Mouse (Mus musculus) kidney, adult 2 months (tissue): ENCODE data around the gene Treml1. TPM values are rescaled to one million over a fixed set of nuclear protein-coding genes. Genes with fewer than 3 reads are reported as not detected.

Experiments used
- DNase-seq: peaks from one replicate; pipeline ENCODE4 v3.0.0; 2021
- H3K27ac ChIP-seq: fragments of 200-500 bp; 2 replicates; pipeline ENCODE4 v1.5.1; 2012; ENCODE audit warnings: low read depth, low read length, control low read depth, inconsistent platforms; ENCODE audit not compliant: insufficient read depth
- H3K27me3 ChIP-seq: fragments of 200-500 bp; replicated peaks from 2 replicates; pipeline ENCODE4 v1.6.1; 2012; ENCODE audit warnings: mild to moderate bottlenecking, moderate library complexity, low read length, inconsistent platforms; ENCODE audit not compliant: control insufficient read depth, insufficient read depth
- H3K36me3 ChIP-seq: fragments of 200-500 bp; 2 replicates; pipeline ENCODE4 v1.6.1; 2012; ENCODE audit warnings: mild to moderate bottlenecking, moderate library complexity, low read length, inconsistent platforms; ENCODE audit not compliant: control insufficient read depth, insufficient read depth
- H3K4me1 ChIP-seq: fragments of 200-500 bp; 2 replicates; pipeline ENCODE4 v1.6.1; 2011; ENCODE audit warnings: low read length; ENCODE audit not compliant: control insufficient read depth, insufficient read depth
- H3K4me3 ChIP-seq: fragments of 200-500 bp; 2 replicates; pipeline ENCODE4 v1.5.1; 2011; ENCODE audit warnings: mild to moderate bottlenecking, low read depth, low read length, control low read depth; ENCODE audit not compliant: insufficient read depth
- CTCF ChIP-seq: fragments of 200-500 bp; conservative IDR thresholded peaks from 2 replicates; pipeline ENCODE4 v1.5.1; 2011; ENCODE audit warnings: low read depth, mild to moderate bottlenecking, control low read depth, low read length, moderate library complexity, mixed read lengths; ENCODE audit not compliant: insufficient read depth, insufficient read length
- POLR2A ChIP-seq: fragments of 200-500 bp; IDR thresholded peaks from one replicate; pipeline ENCODE4 v1.6.1; 2011; ENCODE audit warnings: low read depth, low read length, control low read depth
- WGBS: fragments of 180-500 bp; shearing (Covaris S2); methylation state at CpG from one replicate; pipeline ENCODE4 v1.1.7; 2018; 5-methylcytosine and 5-hydroxymethylcytosine counted together
- polyA plus RNA-seq: library from polyadenylated mRNA; depleted of rRNA; stranded (reverse); fragments of >200 nt; gene quantifications from 2 replicates; pipeline ENCODE4 v1.2.3, GENCODE M21; 2012

Gene Treml1
- polyA plus RNA-seq, 1 experiment, result 0.09 TPM

DNA sequence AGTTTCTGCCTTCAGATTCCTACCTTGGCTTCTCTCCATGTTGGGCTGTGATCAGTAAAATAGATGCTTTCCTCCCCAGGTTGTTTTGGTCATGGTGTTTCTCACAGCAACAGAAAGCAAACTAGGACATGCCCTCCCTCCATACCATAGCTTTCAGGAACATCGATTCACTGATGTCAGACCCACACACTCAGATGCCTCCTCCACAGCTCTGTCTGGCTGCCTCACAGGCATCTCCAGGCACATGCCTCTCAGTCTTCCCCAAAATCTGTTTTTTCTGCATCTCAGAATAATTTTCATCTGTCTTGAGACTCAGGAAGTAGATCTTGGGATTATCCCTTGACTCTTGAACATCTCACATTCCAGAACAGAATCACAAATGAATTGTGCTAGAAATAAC is 16.4 kb downstream of the Treml1 start:
- TF ChIP-seq POLR2A, result no peak
- TF ChIP-seq CTCF, result no peak
- 78% methylated on average over 1 of the region's 1 CpGs for WGBS
- Histone ChIP-seq H3K4me3 (no peak overlapping the region), H3K36me3 (no peaks in the 10 kb centered on the region), H3K27ac (no peak overlapping the region), H3K4me1 (no peaks in the 10 kb centered on the region), H3K27me3 (no peaks in the 10 kb centered on the region)
- DNase-seq, result no peak

DNA sequence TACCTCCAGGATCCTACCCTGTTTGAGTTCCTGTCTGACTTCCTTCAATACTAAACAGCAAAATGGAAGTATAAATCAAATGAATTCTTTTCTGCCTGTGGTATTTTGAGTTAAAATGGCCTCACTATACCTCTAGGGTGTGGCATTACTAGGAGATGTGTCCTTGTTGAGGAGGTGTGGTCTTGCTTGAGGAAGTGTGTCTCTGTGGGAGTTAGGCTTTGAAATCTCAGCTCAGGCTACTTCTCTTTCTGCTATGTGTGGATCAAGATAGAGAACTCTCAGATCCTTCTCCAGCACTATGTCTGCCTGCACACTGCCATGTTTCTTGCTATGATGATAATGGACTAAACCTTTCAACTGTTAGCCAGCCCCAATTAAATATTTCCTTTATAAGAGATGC is 19.3 kb downstream of the Treml1 start:
- no peak for DNase-seq
- Histone ChIP-seq H3K27ac (no peak overlapping the region), H3K27me3 (no peaks in the 10 kb centered on the region), H3K4me3 (no peak overlapping the region), H3K4me1 (no peaks in the 10 kb centered on the region), H3K36me3 (no peaks in the 10 kb centered on the region)
- TF ChIP-seq POLR2A (no peak), CTCF (no peak)

DNA sequence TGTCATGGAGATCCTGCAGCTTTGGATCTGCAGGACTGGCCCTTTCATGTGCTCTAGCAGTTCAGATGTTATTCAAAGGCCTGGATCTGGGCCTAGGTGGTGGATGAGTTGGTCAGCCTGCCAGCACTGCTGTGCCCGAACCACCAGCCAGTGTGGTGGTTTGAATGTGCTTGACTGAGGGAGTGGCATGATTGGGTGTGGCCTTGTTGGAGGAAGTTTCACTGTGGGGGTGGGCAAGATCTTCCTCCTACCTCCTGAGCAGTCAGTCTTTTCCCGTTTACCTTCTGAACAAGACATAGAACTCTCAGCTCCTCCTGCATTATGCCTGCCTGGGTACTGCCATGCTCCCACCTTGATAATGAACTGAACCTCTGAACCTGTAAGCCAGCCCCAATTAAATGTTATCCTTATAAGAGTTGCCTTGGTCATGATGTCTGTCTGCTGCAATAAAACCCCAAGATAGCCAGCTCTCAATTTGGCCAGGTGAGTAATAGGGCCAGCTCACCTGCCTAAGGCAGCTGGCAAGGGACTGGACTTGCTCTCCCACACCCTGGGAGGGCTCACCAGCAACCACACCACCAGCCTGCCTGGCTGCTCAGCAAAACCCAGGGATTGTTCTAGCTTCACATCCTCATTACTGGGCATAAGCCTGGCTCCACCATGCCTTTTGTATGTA is 26.2 kb downstream of the Treml1 start:
- TF ChIP-seq POLR2A (no peak), CTCF (no peak)
- H3K4me1 ChIP-seq, result no peaks in the 10 kb centered on the region
- H3K27me3 ChIP-seq, result no peaks in the 10 kb centered on the region
- peaks cover 9% of the 10 kb centered on the region for H3K36me3 ChIP-seq
- no peak overlapping the region for H3K4me3 ChIP-seq
- no peak overlapping the region for H3K27ac ChIP-seq
- no peak for DNase-seq
- 61% methylated on average over 2 of the region's 2 CpGs for WGBS

DNA sequence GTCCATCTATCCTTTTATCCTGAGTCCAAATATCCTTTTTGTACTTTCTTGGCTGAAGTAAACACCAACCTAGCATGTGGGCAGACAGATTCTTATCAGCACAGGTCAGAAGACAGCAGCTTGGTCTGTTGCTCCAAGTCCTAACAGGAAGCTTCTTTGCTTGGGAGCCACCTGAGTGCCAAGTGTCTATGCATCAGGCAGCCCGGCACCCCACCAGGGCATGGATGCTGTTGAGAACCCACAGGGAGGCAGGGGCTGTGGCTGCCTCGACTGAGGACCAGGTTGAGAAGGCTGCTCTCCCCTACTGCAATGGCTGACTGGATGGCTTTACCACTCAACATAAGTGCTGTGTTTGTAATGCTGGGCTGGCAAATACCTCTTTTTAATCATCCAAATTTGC is 28.9 kb downstream of the Treml1 start:
- no peak overlapping the region for H3K27ac ChIP-seq
- no peak for TF ChIP-seq POLR2A
- no peak for TF ChIP-seq CTCF
- peaks cover 11% of the 10 kb centered on the region for H3K36me3 ChIP-seq
- DNase-seq, result no peak
- no peak overlapping the region for H3K4me3 ChIP-seq
- no peaks in the 10 kb centered on the region for H3K27me3 ChIP-seq
- no peaks in the 10 kb centered on the region for H3K4me1 ChIP-seq
- 92% methylated on average over 2 of the region's 2 CpGs for WGBS

DNA sequence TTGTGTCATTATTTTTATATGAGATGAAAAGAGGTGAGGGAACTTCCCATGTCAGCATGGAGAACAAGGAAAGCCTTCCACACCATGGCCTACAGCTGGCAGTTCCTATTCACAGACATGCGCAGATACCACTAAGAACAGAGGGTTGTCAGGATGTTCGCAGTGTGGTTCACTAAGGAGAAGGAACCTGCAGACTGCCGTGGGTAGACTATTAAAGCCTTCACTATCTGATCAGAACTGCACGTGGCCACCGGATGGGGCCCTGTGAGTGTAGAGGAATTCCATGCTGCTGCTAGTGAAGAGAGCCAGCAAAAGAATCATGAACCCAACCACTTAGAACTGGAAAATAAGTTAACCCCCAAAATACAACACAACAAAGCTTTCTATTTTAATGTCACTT is 29.7 kb downstream of the Treml1 start:
- no peaks in the 10 kb centered on the region for H3K4me1 ChIP-seq
- DNase-seq, result no peak
- H3K4me3 ChIP-seq, result no peak overlapping the region
- H3K36me3 ChIP-seq, result peaks cover 11% of the 10 kb centered on the region
- 90% methylated on average over 5 of the region's 5 CpGs for WGBS
- H3K27ac ChIP-seq, result no peak overlapping the region
- no peaks in the 10 kb centered on the region for H3K27me3 ChIP-seq
- TF ChIP-seq CTCF, result no peak
- no peak for TF ChIP-seq POLR2A

DNA sequence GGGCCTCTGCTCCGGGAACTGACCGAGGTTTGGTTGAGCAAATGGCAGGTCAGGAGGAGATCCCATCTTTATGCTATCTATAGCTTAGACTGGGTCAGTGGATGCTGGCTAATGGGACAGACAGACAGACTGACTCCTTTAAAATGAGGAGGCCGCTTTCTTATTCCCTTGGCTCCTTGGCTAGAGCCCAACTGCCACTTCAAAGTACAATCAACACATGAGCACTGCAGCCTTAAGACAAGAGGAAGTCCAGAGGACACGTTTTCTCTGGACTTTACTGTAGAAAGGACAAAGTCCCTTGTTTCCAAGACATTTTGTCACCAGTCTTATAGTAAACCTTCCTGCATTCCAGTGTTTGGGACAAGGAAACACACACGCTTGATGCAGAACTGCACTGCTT is 31.7 kb downstream of the Treml1 start:
- H3K27ac ChIP-seq, result no peak overlapping the region
- H3K36me3 ChIP-seq, result peaks cover 11% of the 10 kb centered on the region
- H3K4me3 ChIP-seq, result no peak overlapping the region
- H3K27me3 ChIP-seq, result no peaks in the 10 kb centered on the region
- DNase-seq, result peak; percentile 59
- 68% methylated on average over 5 of the region's 5 CpGs for WGBS
- TF ChIP-seq CTCF, result no peak
- TF ChIP-seq POLR2A, result no peak
- no peaks in the 10 kb centered on the region for H3K4me1 ChIP-seq

DNA sequence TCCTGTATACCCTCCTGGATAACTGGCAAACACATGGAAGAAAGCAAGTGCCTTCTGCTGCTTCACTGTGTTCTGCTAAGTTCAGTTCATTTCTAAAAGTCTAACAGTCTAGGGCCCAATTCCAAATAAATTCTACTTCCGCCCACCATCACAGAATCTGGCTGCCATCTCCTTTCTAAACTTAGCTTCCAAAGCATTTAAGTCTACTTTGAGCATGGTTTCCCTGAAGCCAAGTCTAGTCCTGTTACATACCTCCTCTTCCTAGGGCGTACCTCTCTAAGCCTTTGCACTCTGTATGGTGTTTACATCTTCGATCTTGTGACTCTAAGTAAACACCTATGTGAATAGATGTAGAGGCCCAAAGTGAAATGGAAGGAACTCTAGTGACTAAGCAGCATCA is 32.9 kb downstream of the Treml1 start:
- H3K36me3 ChIP-seq, result peaks cover 11% of the 10 kb centered on the region
- H3K4me3 ChIP-seq, result no peak overlapping the region
- WGBS, result 96% methylated on average over 3 of the region's 3 CpGs

More for the DNA sequence above, 32.9 kb downstream of the Treml1 start:
- TF ChIP-seq CTCF, result no peak
- no peak for TF ChIP-seq POLR2A
- no peaks in the 10 kb centered on the region for H3K27me3 ChIP-seq
- H3K4me1 ChIP-seq, result no peaks in the 10 kb centered on the region
- DNase-seq, result no peak
- no peak overlapping the region for H3K27ac ChIP-seq
